Mouse (Mus musculus): ENCODE results near the gene Map3k12. TPM values are rescaled to one million over a fixed set of nuclear protein-coding genes. Genes with fewer than 3 reads are reported as not detected.

The Map3k12 gene
- total RNA-seq, 4 experiments from 2014 or later, result 85.6 to 93.8 (median 89.3) TPM

- no peak for DNase-seq (ENCODE audit: low spot score in 2 of 2)
Observed at GRCm38 (mm10) chr15:102503924-102504782, 12.7 kb downstream of the Map3k12 start.

- no peak for DNase-seq (ENCODE audit: low spot score in 2 of 2)
Observed at GRCm38 (mm10) chr15:102503447-102503846, 13.4 kb downstream of the Map3k12 start, which contains the start of gene Gm10337. Gene Gm10337, plus strand, starts transcription at chr15:102503722.

GRCm38 (mm10) chr15:102502254-102502840 lies 14.5 kb downstream of the Map3k12 start:
- DNase-seq (ENCODE audit: low spot score in 2 of 2), result no peak

GRCm38 (mm10) chr15:102501084-102501814 lies 15.6 kb downstream of the Map3k12 start:
- no peak for DNase-seq (ENCODE audit: low spot score in 2 of 2)

- DNase-seq (ENCODE audit: low spot score in 2 of 2), result no peak
Observed at GRCm38 (mm10) chr15:102500479-102500878, 16.4 kb downstream of the Map3k12 start.

GRCm38 (mm10) chr15:102499851-102500250 lies 17.0 kb downstream of the Map3k12 start:
- DNase-seq (ENCODE audit: low spot score in 2 of 2), result no peak

GRCm38 (mm10) chr15:102499370-102499769 lies 17.5 kb downstream of the Map3k12 start:
- DNase-seq (ENCODE audit: low spot score in 2 of 2), result no peak

GRCm38 (mm10) chr15:102498322-102498721 lies 18.5 kb downstream of the Map3k12 start:
- no peak for DNase-seq (ENCODE audit: low spot score in 2 of 2)

- no peak for DNase-seq (ENCODE audit: low spot score in 2 of 2)
Observed at GRCm38 (mm10) chr15:102487664-102488063, 29.2 kb downstream of the Map3k12 start.

GRCm38 (mm10) chr15:102485853-102486252 lies 31.0 kb downstream of the Map3k12 start:
- no peak for DNase-seq (ENCODE audit: low spot score in 2 of 2)

- no peak for DNase-seq (ENCODE audit: low spot score in 2 of 2)
Observed at GRCm38 (mm10) chr15:102483136-102483535, 33.7 kb downstream of the Map3k12 start.

GRCm38 (mm10) chr15:102474520-102474919 lies 42.3 kb downstream of the Map3k12 start:
- DNase-seq (ENCODE audit: low spot score in 2 of 2), result no peak

GRCm38 (mm10) chr15:102473246-102473645 lies 43.6 kb downstream of the Map3k12 start:
- no peak for DNase-seq (ENCODE audit: low spot score in 2 of 2)

GRCm38 (mm10) chr15:102471727-102472126 lies 45.1 kb downstream of the Map3k12 start:
- no peak for DNase-seq (ENCODE audit: low spot score in 2 of 2)

- no peak for DNase-seq (ENCODE audit: low spot score in 2 of 2)
Observed at GRCm38 (mm10) chr15:102471295-102471645, 45.6 kb downstream of the Map3k12 start.

- DNase-seq (ENCODE audit: low spot score in 2 of 2), result peak; percentile 67 to 78
Observed at GRCm38 (mm10) chr15:102470605-102471294, 46.1 kb downstream of the Map3k12 start.

- peak; percentile 80 to 96 for DNase-seq (ENCODE audit: low spot score in 2 of 2)
Observed at GRCm38 (mm10) chr15:102470183-102470604, 46.7 kb downstream of the Map3k12 start, which contains the start of gene Pcbp2. Gene Pcbp2, plus strand, starts transcription at chr15:102470539.

GRCm38 (mm10) chr15:102468675-102469370 lies 48.0 kb downstream of the Map3k12 start:
- no peak for DNase-seq (ENCODE audit: low spot score in 2 of 2)

- DNase-seq (ENCODE audit: low spot score in 2 of 2), result no peak
Observed at GRCm38 (mm10) chr15:102463666-102464065, 53.2 kb downstream of the Map3k12 start.

- no peak for DNase-seq (ENCODE audit: low spot score in 2 of 2)
Observed at GRCm38 (mm10) chr15:102461430-102462075, 55.3 kb downstream of the Map3k12 start.

All from left cerebral cortex, adult 8-10 months (tissue).